Mouse (Mus musculus) gastrocnemius, adult 2 months (tissue): ENCODE measurements around the gene U2af1l4. TPM values are rescaled to one million over a fixed set of nuclear protein-coding genes. Genes with fewer than 3 reads are reported as not detected.

Experiments
- DNase-seq: peaks from one replicate; pipeline ENCODE4 v3.0.0; 2022
- H3K27ac ChIP-seq: fragments of 200-600 bp; 2 replicates; pipeline ENCODE4 v1.8.1; 2022; ENCODE audit warnings: mild to moderate bottlenecking
- H3K4me3 ChIP-seq: fragments of 200-600 bp; 2 replicates; pipeline ENCODE4 v1.8.1; 2022; ENCODE audit warnings: mild to moderate bottlenecking, moderate library complexity
- CTCF ChIP-seq: fragments of 200-600 bp; IDR thresholded peaks from 2 replicates; pipeline ENCODE4 v1.8.1; 2022; ENCODE audit warnings: antibody characterized with exemption, mild to moderate bottlenecking, moderate library complexity
- intact Hi-C: fragments of 180-260 bp; cut with DNase I; formaldehyde crosslinking; loops from one replicate; pipeline ENCODE4 v1.15.1; 2025
- microRNA-seq: library from miRNA; unstranded; fragments of <30 nt; microRNA quantifications from one replicate; pipeline ENCODE4 v1.2.0, GENCODE M21; 2021
- total RNA-seq, 2 experiments: library from RNA; stranded (reverse); gene quantifications; 2 replicates each; pipeline ENCODE4 v1.2.3; 2021

The U2af1l4 gene
- total RNA-seq, 2 experiments from 2014 or later, result 53.8 to 62.5 TPM

- DNase-seq, result no peak
- Histone ChIP-seq H3K4me3 (no peak within 1 kb of the TSS), H3K27ac (no peak within 1 kb of the TSS)
- no peak for TF ChIP-seq CTCF
- intact Hi-C loops, result loop anchor here (1.0 kb wide), 1 partner anchor 24 kb away; no protein-coding TSS in a partner anchor
These were observed 49.7 kb downstream of the U2af1l4 start, which contains the start of gene Upk1a for GRCm38 (mm10) chr7:30612654-30613402. Gene Upk1a (minus strand): TSS chr7:30612847.

- no peak overlapping the region for H3K27ac ChIP-seq
- DNase-seq, result peak; percentile 64
- peak; percentile 85 for TF ChIP-seq CTCF
- H3K4me3 ChIP-seq, result no peak overlapping the region
- intact Hi-C loops, result loop anchor here (1.0 kb wide), 1 partner anchor 24 kb away; no protein-coding TSS in a partner anchor
These were observed 50.5 kb downstream of the U2af1l4 start for GRCm38 (mm10) chr7:30613529-30614112.

GRCm38 (mm10) chr7:30614454-30614853 lies 51.4 kb downstream of the U2af1l4 start:
- TF ChIP-seq CTCF, result peak; percentile 24; the same call in 1 of the 2 replicates
- Histone ChIP-seq H3K27ac (no peak overlapping the region), H3K4me3 (no peak overlapping the region)
- no peak for DNase-seq
- intact Hi-C loops, result no loop called here

Small RNA genes lying within 50 kb of the gene (microRNA-seq; reads per million reads assigned to microRNA genes)
- gene Gm38670 (3.6 reads per million), gene Mir3569 (not detected)

Other genes starting within 250 kb of the U2af1l4 start
- gene Syne4, start 248.5 kb upstream of the U2af1l4 start, total RNA-seq, result 1 to 10 TPM; 1.8 to 2.1 TPM
- under 1 TPM; 0.36 to 0.42 TPM for gene E130208F15Rik, start 241.6 kb upstream of the U2af1l4 start, total RNA-seq
- gene Sdhaf1, start 239.4 kb upstream of the U2af1l4 start, total RNA-seq, result 1 to 10 TPM; 5.9 to 6.9 TPM
- 1 to 10 TPM; 3.8 to 4.3 TPM for gene Lrfn3, start 200.5 kb upstream of the U2af1l4 start, total RNA-seq
- gene Tyrobp, start 149.5 kb upstream of the U2af1l4 start, total RNA-seq, result 1 to 10 TPM; 2.6 to 5.7 TPM
- gene Hcst, start 143.4 kb upstream of the U2af1l4 start, total RNA-seq, result not detected
- gene Nfkbid, start 141.6 kb upstream of the U2af1l4 start, total RNA-seq, result under 1 TPM; 0.11 to 0.13 TPM
- gene Aplp1, start 117.8 kb upstream of the U2af1l4 start, total RNA-seq, result 1 to 10 TPM in 1 of 2 experiments, under 1 TPM in 1; 0.94 to 1.2 TPM
- not detected for gene Kirrel2, start 105.6 kb upstream of the U2af1l4 start, total RNA-seq
- gene Nphs1, start 105.0 kb upstream of the U2af1l4 start, total RNA-seq, result not detected
- gene Prodh2, start 69.7 kb upstream of the U2af1l4 start, total RNA-seq, result not detected
- gene Arhgap33, start 28.2 kb upstream of the U2af1l4 start, total RNA-seq, result under 1 TPM; 0.31 to 0.47 TPM
- gene Hspb6, start 11.1 kb upstream of the U2af1l4 start, total RNA-seq, result 1,000 to 10,000 TPM in 1 of 2 experiments, 100 to 1,000 TPM in 1; 867 to 2,532 TPM
- 1 to 10 TPM; 5.5 to 7.3 TPM for gene Proser3, start 11.0 kb upstream of the U2af1l4 start, total RNA-seq
- gene Lin37, start 3.5 kb upstream of the U2af1l4 start, total RNA-seq, result 10 to 100 TPM in 1 of 2 experiments, 1 to 10 TPM in 1; 9.2 to 10.5 TPM
- gene Gm49396, start within 50 bp of the U2af1l4 start, total RNA-seq, result 1 to 10 TPM; 1.8 to 2.2 TPM
- 100 to 1,000 TPM; 116 to 123 TPM for gene Psenen, start 326 bp downstream of the U2af1l4 start, total RNA-seq
- gene Igflr1, start 2.1 kb downstream of the U2af1l4 start, total RNA-seq, result 1 to 10 TPM; 1.1 to 1.5 TPM
- gene Kmt2b, start 25.4 kb downstream of the U2af1l4 start, total RNA-seq, result 10 to 100 TPM; 13.3 to 16.3 TPM
- gene Zbtb32, start 35.6 kb downstream of the U2af1l4 start, total RNA-seq, result under 1 TPM in 1 of 2 experiments, not detected in 1; 0.33 TPM
- under 1 TPM in 1 of 2 experiments, not detected in 1; 0.17 TPM for gene Upk1a, start 49.5 kb downstream of the U2af1l4 start, total RNA-seq
- gene Cox6b1, start 62.9 kb downstream of the U2af1l4 start, total RNA-seq, result 1,000 to 10,000 TPM; 1,338 to 2,234 TPM
- not detected for gene Etv2, start 72.6 kb downstream of the U2af1l4 start, total RNA-seq
- gene Rbm42, start 87.0 kb downstream of the U2af1l4 start, total RNA-seq, result 10 to 100 TPM; 37.4 to 38.3 TPM
- gene Haus5, start 101.7 kb downstream of the U2af1l4 start, total RNA-seq, result 1 to 10 TPM; 3.7 to 4.2 TPM
- 1 to 10 TPM; 2.7 to 4.9 TPM for gene Pmis2, start 108.3 kb downstream of the U2af1l4 start, total RNA-seq
- gene 2200002J24Rik, start 135.6 kb downstream of the U2af1l4 start, total RNA-seq, result not detected
- under 1 TPM; 0.13 to 0.14 TPM for gene Atp4a, start 148.9 kb downstream of the U2af1l4 start, total RNA-seq
- gene Tmem147, start 166.2 kb downstream of the U2af1l4 start, total RNA-seq, result 100 to 1,000 TPM; 232 to 255 TPM
- not detected for gene Gapdhs, start 180.4 kb downstream of the U2af1l4 start, total RNA-seq
- gene Sbsn, start 188.2 kb downstream of the U2af1l4 start, total RNA-seq, result 1 to 10 TPM; 2.8 to 4.7 TPM
- 1 to 10 TPM in 1 of 2 experiments, under 1 TPM in 1; 0.98 to 1.2 TPM for gene Dmkn, start 200.5 kb downstream of the U2af1l4 start, total RNA-seq
- under 1 TPM in 1 of 2 experiments, not detected in 1; 0.78 TPM for gene Krtdap, start 224.6 kb downstream of the U2af1l4 start, total RNA-seq